Mouse (Mus musculus) kidney, adult 8-10 months (tissue): ENCODE results near the gene Entpd7.

Source experiments
- DNase-seq, 2 experiments: peaks; one replicate each; pipeline ENCODE4 v3.0.0; 2022

Entpd7 gene

GRCm38 (mm10) chr19:43674730-43675524, 14.5 kb upstream of the Entpd7 start, which contains the start of gene Slc25a28:
Slc25a28 (minus strand) TSS chr19:43674881.
- peak; percentile 99 to 100 for DNase-seq

GRCm38 (mm10) chr19:43675525-43676400, 13.7 kb upstream of the Entpd7 start:
- DNase-seq: peak in 1 of 2 experiments; percentile 34

- no peak for DNase-seq
Observed at GRCm38 (mm10) chr19:43678467-43679003, 10.9 kb upstream of the Entpd7 start.

GRCm38 (mm10) chr19:43679474-43679981, 9.9 kb upstream of the Entpd7 start:
- no peak for DNase-seq

GRCm38 (mm10) chr19:43681541-43681940, 7.9 kb upstream of the Entpd7 start:
- DNase-seq: no peak

GRCm38 (mm10) chr19:43692815-43693214, 3.3 kb downstream of the Entpd7 start:
- DNase-seq: peak in 1 of 2 experiments; percentile 59

GRCm38 (mm10) chr19:43695514-43695964, 6.1 kb downstream of the Entpd7 start:
- DNase-seq: no peak

- DNase-seq: no peak
Observed at GRCm38 (mm10) chr19:43697666-43698370, 8.3 kb downstream of the Entpd7 start.

- no peak for DNase-seq
Observed at GRCm38 (mm10) chr19:43699021-43699762, 9.7 kb downstream of the Entpd7 start.

- no peak for DNase-seq
Observed at GRCm38 (mm10) chr19:43699763-43700155, 10.3 kb downstream of the Entpd7 start.

- peak; percentile 58 to 63 for DNase-seq
Observed at GRCm38 (mm10) chr19:43704211-43704610, 14.7 kb downstream of the Entpd7 start.

GRCm38 (mm10) chr19:43704787-43705497, 15.5 kb downstream of the Entpd7 start:
- DNase-seq: peak in 1 of 2 experiments; percentile 25

GRCm38 (mm10) chr19:43708206-43708605, 18.7 kb downstream of the Entpd7 start:
- DNase-seq: no peak

GRCm38 (mm10) chr19:43709317-43709716, 19.8 kb downstream of the Entpd7 start:
- DNase-seq: peak in 1 of 2 experiments; percentile 37

GRCm38 (mm10) chr19:43711159-43711916, 21.9 kb downstream of the Entpd7 start:
- peak; percentile 25 to 54 for DNase-seq

- peak; percentile 23 to 47 for DNase-seq
Observed at GRCm38 (mm10) chr19:43711971-43712370, 22.5 kb downstream of the Entpd7 start.

GRCm38 (mm10) chr19:43720061-43720460, 30.6 kb downstream of the Entpd7 start:
- DNase-seq: no peak

- DNase-seq: no peak
Observed at GRCm38 (mm10) chr19:43722891-43723290, 33.4 kb downstream of the Entpd7 start.

GRCm38 (mm10) chr19:43723501-43723900, 34.0 kb downstream of the Entpd7 start:
- DNase-seq: no peak

GRCm38 (mm10) chr19:43724194-43724593, 34.7 kb downstream of the Entpd7 start:
- no peak for DNase-seq
